13 mouse cellular contexts compared by ENCODE assay signal in genomic region chr11:30211663-30212416, GRCm38 (mm10). TPM values are rescaled to one million over a fixed set of nuclear protein-coding genes. Genes with fewer than 3 reads are reported as not detected.
A peak's percentile ranks its signal among the peaks of the same experiment; 100 is the strongest.
DNase-seq lines count a peak whose midpoint lies in the region; ATAC-seq and TF ChIP-seq lines count a peak whose summit lies in the region.
"Had no signal": no experiment of that assay in that cellular context is flagged by ENCODE, and none has a peak within 500 bp of the region (broad histone marks: within the 10 kb centered on the region; RNA-seq: fewer than 3 reads in every experiment).

No protein-coding gene starts in this region.

- no peak for ATAC-seq in lung, embryonic 14.5 days (ENCODE audit: insufficient read depth)
- ATAC-seq in heart, embryonic 15.5 days (replicated peaks; ENCODE audit: insufficient number of reproducible peaks, insufficient read depth, low FRiP score, low read depth), result no peak
- peak; percentile 70 for ATAC-seq in liver, postnatal 0 days
- no peak for ATAC-seq in forebrain, embryonic 13.5 days

- 58% methylated on average over 5 of the region's 5 CpGs for WGBS in lung, embryonic 14.5 days
- 51% methylated on average over 5 of the region's 5 CpGs for WGBS in heart, embryonic 15.5 days
- WGBS in liver, postnatal 0 days (ENCODE audit: insufficient replicate concordance), result 52% methylated on average over 5 of the region's 5 CpGs
- WGBS in forebrain, embryonic 13.5 days, result 58% methylated on average over 5 of the region's 5 CpGs

- peaks cover 3% of the 10 kb centered on the region; the same call in 1 of the 2 replicates for H3K4me1 ChIP-seq in lung, embryonic 14.5 days (ENCODE audit: insufficient read depth)
- H3K4me1 ChIP-seq in heart, embryonic 15.5 days (replicated peaks), result peaks cover 46% of the 10 kb centered on the region
- peaks cover 12% of the 10 kb centered on the region for H3K4me1 ChIP-seq in liver, postnatal 0 days (ENCODE audit: insufficient read depth)
- no peaks in the 10 kb centered on the region for H3K4me1 ChIP-seq in forebrain, embryonic 13.5 days

- H3K9ac ChIP-seq in lung, embryonic 14.5 days, result no peak overlapping the region
- no peak overlapping the region for H3K9ac ChIP-seq in heart, embryonic 15.5 days
- H3K9ac ChIP-seq in liver, postnatal 0 days (replicated peaks), result no peak overlapping the region
- H3K9ac ChIP-seq in forebrain, embryonic 13.5 days, result no peak overlapping the region

- intact Hi-C loops in gastrocnemius, postnatal 14 days (cut with DNase I; ENCODE audit: low total_unique reads), result no loop called here

- no peak for TF ChIP-seq CTCF in lung, embryonic 14.5 days (IDR thresholded peaks at IDR 0.05; ENCODE audit: low read depth)
- TF ChIP-seq CTCF in liver, postnatal 0 days (IDR thresholded peaks at IDR 0.05; ENCODE audit: low read depth), result no peak

- H3K27me3 ChIP-seq in lung, embryonic 14.5 days (ENCODE audit: insufficient read depth, low read length), result no peaks in the 10 kb centered on the region
- no peaks in the 10 kb centered on the region for H3K27me3 ChIP-seq in heart, embryonic 15.5 days
- no peaks in the 10 kb centered on the region for H3K27me3 ChIP-seq in liver, postnatal 0 days (ENCODE audit: insufficient read depth, low read length)
- H3K27me3 ChIP-seq in forebrain, embryonic 13.5 days, result no peaks in the 10 kb centered on the region

- no peak overlapping the region for H3K4me3 ChIP-seq in lung, embryonic 14.5 days (ENCODE audit: low read depth, low read length)
- no peak overlapping the region for H3K4me3 ChIP-seq in heart, embryonic 15.5 days
- H3K4me3 ChIP-seq in liver, postnatal 0 days (ENCODE audit: low read depth, low read length), result no peak overlapping the region
- no peak overlapping the region for H3K4me3 ChIP-seq in forebrain, embryonic 13.5 days
- H3K4me3 ChIP-seq: erythroblast, embryonic 14.5 days had no signal

- H3K9me3 ChIP-seq in lung, embryonic 14.5 days (ENCODE audit: low read depth, low read length), result no peaks in the 10 kb centered on the region
- H3K9me3 ChIP-seq in heart, embryonic 15.5 days (replicated peaks), result no peaks in the 10 kb centered on the region
- no peaks in the 10 kb centered on the region for H3K9me3 ChIP-seq in liver, postnatal 0 days (ENCODE audit: low read length)
- H3K9me3 ChIP-seq in forebrain, embryonic 13.5 days (replicated peaks), result no peaks in the 10 kb centered on the region

- DNase-seq in gastrocnemius, postnatal 14 days, result peak; percentile 18
- DNase-seq in gastrocnemius, adult 8-10 months (ENCODE audit: low spot score in 2 of 2), result no peak
- no peak for DNase-seq in lung, embryonic 14.5 days
- DNase-seq in lung, postnatal 14 days, result no peak
- DNase-seq in liver, postnatal 0 days, result peak; percentile 39
- no peak for DNase-seq in cerebellum, adult 9-10 months
- DNase-seq: cerebellum, adult 8-10 months; right cerebral cortex, postnatal 14 days; thymus, adult 18-20 months had no signal

- no peak overlapping the region for H3K4me2 ChIP-seq in lung, embryonic 14.5 days
- no peak overlapping the region for H3K4me2 ChIP-seq in heart, embryonic 15.5 days
- H3K4me2 ChIP-seq in liver, postnatal 0 days (ENCODE audit: low read depth, low read length), result no peak overlapping the region
- no peak overlapping the region for H3K4me2 ChIP-seq in forebrain, embryonic 13.5 days

- peak overlapping the region; percentile 12; the same call in 1 of the 2 replicates for H3K27ac ChIP-seq in lung, embryonic 14.5 days (ENCODE audit: low read depth)
- peak overlapping the region; percentile 57 for H3K27ac ChIP-seq in heart, embryonic 15.5 days
- 0 out of 2 replicates have a peak overlapping the region, but pooled peaks have one; percentile 32 for H3K27ac ChIP-seq in liver, postnatal 0 days (ENCODE audit: low read depth)
- no peak overlapping the region for H3K27ac ChIP-seq in forebrain, embryonic 13.5 days
- H3K27ac ChIP-seq: macrophage had no signal

- H3K36me3 ChIP-seq in lung, embryonic 14.5 days (ENCODE audit: insufficient read depth), result peaks cover 29% of the 10 kb centered on the region
- peaks cover 17% of the 10 kb centered on the region for H3K36me3 ChIP-seq in heart, embryonic 15.5 days
- no peaks in the 10 kb centered on the region for H3K36me3 ChIP-seq in liver, postnatal 0 days (replicated peaks; ENCODE audit: insufficient read depth, low read length)
- no peaks in the 10 kb centered on the region for H3K36me3 ChIP-seq in forebrain, embryonic 13.5 days (ENCODE audit: poor library complexity, severe bottlenecking)

- TF ChIP-seq EP300 in liver, postnatal 0 days (IDR thresholded peaks at IDR 0.05; ENCODE audit: low read depth), result 0 out of 2 replicates have a peak, but pooled peaks have one; percentile 11

RNA-seq across cellular contexts. Expression of gene Sptbn1, which starts 56.1 kb away (rescaled TPM):
- total RNA-seq in gastrocnemius, postnatal 14 days (2021), result 100 to 1,000 TPM; 130 to 152 TPM
- 100 to 1,000 TPM in 2 of 4 experiments, 10 to 100 TPM in 2; 83.7 to 109 (median 98.4) TPM for total RNA-seq in gastrocnemius, adult 8-10 months (2022)
- 164 and 168 TPM in 2 replicates for polyA plus RNA-seq in lung, embryonic 14.5 days (2014; fragmentation: Nextera tagmentation; extraction: Ambion mirVana)
- polyA plus RNA-seq in heart, embryonic 15.5 days (2015; fragmentation: Nextera tagmentation; extraction: Ambion mirVana), result 159 and 163 TPM in 2 replicates
- 18.9 and 19.2 TPM in 2 replicates for polyA plus RNA-seq in liver, postnatal 0 days (2015; fragmentation: Nextera tagmentation; extraction: Ambion mirVana)
- 85.6 and 94.0 TPM in 2 replicates for polyA plus RNA-seq in forebrain, embryonic 13.5 days (2015; fragmentation: Nextera tagmentation; extraction: Ambion mirVana)

Comparison
In these comparisons a context has a peak if more than half of its experiments do, and no peak if none do; other contexts are left out.
1. DNase-seq: peak in gastrocnemius, postnatal 14 days (single experiment) and liver, postnatal 0 days (single experiment); none in gastrocnemius, adult 8-10 months (0 of 2), lung, embryonic 14.5 days (single experiment), lung, postnatal 14 days (single experiment) and cerebellum, adult 9-10 months (single experiment).